Mouse (Mus musculus) layer of hippocampus, postnatal 14 days (tissue): ENCODE measurements at regions not wholly inside any gene's neighbourhood (a gene's known extent, or its start where the extent isn't known, plus 50 kb on each side); places are given as distances from the start of the nearest gene placed in this dataset.

Experiments
- DNase-seq, 2 experiments: peaks; one replicate each; pipeline ENCODE4 v3.0.0; 2021 to 2022; ENCODE audit warnings: low spot score in 2 of 2, mixed read lengths in 1 of 2

GRCm38 (mm10) chr1:27169278-27169677 is 482.0 kb upstream of the 4931408C20Rik start:
- peak in 1 of 2 experiments; percentile 18 for DNase-seq
